Comparison of ENCODE assay signal across 10 mouse cellular contexts in the genomic region with DNA sequence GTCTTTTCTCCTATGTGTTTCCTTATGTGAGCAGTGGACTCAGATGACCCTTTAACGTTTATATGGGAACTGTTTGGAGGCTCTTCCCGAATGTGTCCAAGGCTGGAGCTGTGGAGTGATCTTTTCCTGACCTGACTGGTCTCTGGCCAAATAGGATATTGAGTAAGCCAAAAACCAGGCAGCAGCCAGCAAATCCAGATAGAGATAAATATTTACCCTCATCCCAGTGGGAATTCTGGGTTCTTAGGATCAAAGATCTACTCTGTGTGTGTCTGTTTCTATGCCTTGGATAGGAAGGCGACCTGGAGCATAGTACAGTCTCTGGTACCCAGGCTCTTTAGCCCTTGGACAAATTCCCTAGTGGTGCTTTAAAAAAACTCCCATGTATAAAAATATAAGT.
DNase-seq lines count a peak whose midpoint lies in the region; ATAC-seq and TF ChIP-seq lines count a peak whose summit lies in the region.
"Had no signal": no experiment of that assay in that cellular context is flagged by ENCODE, and none has a peak within 500 bp of the region (broad histone marks: within the 10 kb centered on the region; RNA-seq: fewer than 3 reads in every experiment).

No protein-coding gene starts in this region.

- no peaks in the 10 kb centered on the region for H3K9me3 ChIP-seq in liver, embryonic 14.5 days (ENCODE audit: control insufficient read depth, low read length)
- no peaks in the 10 kb centered on the region for H3K9me3 ChIP-seq in forebrain, embryonic 11.5 days (ENCODE audit: control insufficient read depth, low read length)
- H3K9me3 ChIP-seq: neural tube, embryonic 15.5 days had no signal

- H3K4me2 ChIP-seq in liver, embryonic 14.5 days (ENCODE audit: low read depth), result no peak overlapping the region
- H3K4me2 ChIP-seq in forebrain, embryonic 11.5 days (ENCODE audit: low read depth, low read length, severe bottlenecking), result no peak overlapping the region
- H3K4me2 ChIP-seq: neural tube, embryonic 15.5 days had no signal

- H3K27me3 ChIP-seq in liver, embryonic 14.5 days (ENCODE audit: control insufficient read depth, insufficient read depth, low read length), result no peaks in the 10 kb centered on the region
- H3K27me3 ChIP-seq in forebrain, embryonic 11.5 days (ENCODE audit: control insufficient read depth, insufficient read depth, low read length), result peaks cover 5% of the 10 kb centered on the region
- H3K27me3 ChIP-seq: neural tube, embryonic 15.5 days had no signal

- ATAC-seq in liver, embryonic 14.5 days (ENCODE audit: insufficient read depth), result peak; percentile 68; the same call in 1 of the 2 replicates
- ATAC-seq in activated CD4-positive, CD25-positive, alpha-beta regulatory T cell, adult 4 months, result no peak
- ATAC-seq in forebrain, embryonic 11.5 days (replicated peaks; ENCODE audit: low FRiP score), result no peak

- no peaks in the 10 kb centered on the region for H3K36me3 ChIP-seq in liver, embryonic 14.5 days (replicated peaks; ENCODE audit: control insufficient read depth, insufficient read depth, low read depth)
- H3K36me3 ChIP-seq in forebrain, embryonic 11.5 days (ENCODE audit: control insufficient read depth, insufficient read depth, low read length), result no peaks in the 10 kb centered on the region
- H3K36me3 ChIP-seq: neural tube, embryonic 15.5 days had no signal

- no peak overlapping the region for H3K9ac ChIP-seq in liver, embryonic 14.5 days (replicated peaks)
- no peak overlapping the region for H3K9ac ChIP-seq in forebrain, embryonic 11.5 days (ENCODE audit: low read length)
- H3K9ac ChIP-seq: neural tube, embryonic 15.5 days had no signal

- DNase-seq in adrenal gland, adult (ENCODE audit: inconsistent age in 2 of 2, low spot score in 1 of 2), result peak; percentile 41 to 70
- no peak for DNase-seq in adrenal gland, adult 8-10 months
- DNase-seq in adipocyte (ENCODE audit: low spot score), result peak; percentile 62
- DNase-seq in kidney, adult 11 months, result peak; percentile 66
- peak in 2 of 3 experiments; percentile 19 to 30 for DNase-seq in liver, embryonic 14.5 days (ENCODE audit: low read depth in 3 of 3, low spot score in 3 of 3)
- no peak for DNase-seq in spleen, adult 18-20 months
- DNase-seq in forebrain, embryonic 11.5 days (ENCODE audit: low spot score), result no peak
- DNase-seq: thymus, postnatal 25 days had no signal

- TF ChIP-seq CTCF in liver, embryonic 14.5 days (IDR thresholded peaks at IDR 0.05; ENCODE audit: low read depth), result no peak

- no peak overlapping the region for H3K4me3 ChIP-seq in liver, embryonic 14.5 days (ENCODE audit: insufficient read depth in 1 of 2, low read depth in 2 of 2, low read length in 2 of 2)
- H3K4me3 ChIP-seq in forebrain, embryonic 11.5 days (ENCODE audit: low read depth, low read length), result no peak overlapping the region
- H3K4me3 ChIP-seq: neural tube, embryonic 15.5 days had no signal

- H3K4me1 ChIP-seq in liver, embryonic 14.5 days (replicated peaks; ENCODE audit: control insufficient read depth in 2 of 2, insufficient read depth in 2 of 2, low read length in 1 of 2), result peaks cover 0 to 11% of the 10 kb centered on the region in 2 experiments; a peak in 2 of 4 replicates
- peaks cover 8% of the 10 kb centered on the region; the same call in 1 of the 2 replicates for H3K4me1 ChIP-seq in forebrain, embryonic 11.5 days (replicated peaks; ENCODE audit: control insufficient read depth, insufficient read depth, low read length)
- H3K4me1 ChIP-seq: neural tube, embryonic 15.5 days had no signal

- no peak overlapping the region for H3K27ac ChIP-seq in liver, embryonic 14.5 days
- H3K27ac ChIP-seq in forebrain, embryonic 11.5 days (ENCODE audit: low read depth, low read length), result no peak overlapping the region
- H3K27ac ChIP-seq: neural tube, embryonic 15.5 days had no signal

- TF ChIP-seq EP300 in liver, embryonic 14.5 days (IDR thresholded peaks at IDR 0.05; ENCODE audit: low read depth), result no peak

- 51% methylated on average over 3 of the region's 3 CpGs for WGBS in liver, embryonic 14.5 days (ENCODE audit: insufficient replicate concordance)
- 85% methylated on average over 3 of the region's 3 CpGs for WGBS in forebrain, embryonic 11.5 days

Comparison
In these comparisons a context has a peak if more than half of its experiments do, and no peak if none do; other contexts are left out.
1. DNase-seq: peak in adrenal gland, adult (2 of 2), adipocyte (single experiment), kidney, adult 11 months (single experiment) and liver, embryonic 14.5 days (2 of 3); none in adrenal gland, adult 8-10 months (single experiment), spleen, adult 18-20 months (0 of 2) and forebrain, embryonic 11.5 days (single experiment).